Mouse (Mus musculus): ENCODE results near the gene Prdm13. TPM values are rescaled to one million over a fixed set of nuclear protein-coding genes. Genes with fewer than 3 reads are reported as not detected.

The Prdm13 gene
- total RNA-seq (2012; rRNA removed) (not detected in 2 replicates), total RNA-seq (2014; rRNA removed) (not detected in 2 replicates), polyA plus RNA-seq (2012; ENCODE audit: insufficient read length, low read depth) (not detected in 2 replicates)

GRCm38 (mm10) chr4:21685595-21686091 lies at the start of gene Prdm13:
Prdm13 (minus strand) TSS chr4:21685963.
- no peaks in the 10 kb centered on the region for H3K79me2 ChIP-seq (replicated peaks; ENCODE audit: control insufficient read depth, extremely low read depth, insufficient read depth, poor library complexity, severe bottlenecking)
- H3K9me3 ChIP-seq (replicated peaks; ENCODE audit: low read length): peaks cover 4% of the 10 kb centered on the region
- no peak within 1 kb of the TSS for H3K4me2 ChIP-seq (ENCODE audit: insufficient read depth, low read depth, poor library complexity, severe bottlenecking)
- TF ChIP-seq SMC3 (IDR thresholded peaks at IDR 0.05; ENCODE audit: low read depth, low read length) (no peak), RCOR1 (conservative IDR thresholded peaks at IDR 0.05; ENCODE audit: low read depth, low read length) (no peak), GABPA (IDR thresholded peaks at IDR 0.05; ENCODE audit: insufficient replicate concordance, low read depth, low read length) (no peak), TBP (conservative IDR thresholded peaks at IDR 0.05; ENCODE audit: low read depth, low read length) (no peak), ETS1 (conservative IDR thresholded peaks at IDR 0.05; ENCODE audit: low read depth, low read length) (no peak), TCF12 (IDR thresholded peaks at IDR 0.05; ENCODE audit: low read depth, low read length) (no peak), CTCF (conservative IDR thresholded peaks at IDR 0.05 in 1 of 2, IDR thresholded peaks at IDR 0.05 in 1 of 2; ENCODE audit: low read depth in 2 of 2, low read length in 2 of 2) (no peak)
- H3K4me3 ChIP-seq (replicated peaks in 1 of 3; ENCODE audit: low read depth in 2 of 3, low read length in 2 of 3, poor library complexity in 1 of 3): no peak within 1 kb of the TSS
- no peaks in the 10 kb centered on the region for H3K4me1 ChIP-seq (ENCODE audit: control insufficient read depth in 1 of 2, insufficient read depth in 2 of 2)
- dilution Hi-C loops (cut with MboI; ENCODE audit: extremely low pct_ligation_motif_present, extremely low pct_unique_long_range_greater_than_20kb, low sequenced_read_pairs) (no loop called here), in situ Hi-C loops (cut with MboI; ENCODE audit: low pct_ligation_motif_present, low pct_unique_long_range_greater_than_20kb, low sequenced_read_pairs) (loop anchor here (25.0 kb wide), 1 partner anchor 248 kb away; no protein-coding TSS in a partner anchor)
- H3K9ac ChIP-seq (ENCODE audit: insufficient read depth, low read depth): no peak within 1 kb of the TSS
- H3K27me3 ChIP-seq (replicated peaks): no peaks in the 10 kb centered on the region
- H3K27ac ChIP-seq (ENCODE audit: insufficient read depth, low read depth): no peak within 1 kb of the TSS
- H3K36me3 ChIP-seq (replicated peaks in 1 of 2; ENCODE audit: control insufficient read depth in 1 of 2, insufficient read depth in 1 of 2, low read length in 1 of 2): no peaks in the 10 kb centered on the region
- no peak for DNase-seq (ENCODE audit: extremely low read depth)

GRCm38 (mm10) chr4:21727615-21728165 lies 41.9 kb upstream of the Prdm13 start, which contains the start of gene Ccnc:
Ccnc (plus strand) TSS chr4:21727701.
- H3K4me2 ChIP-seq (ENCODE audit: insufficient read depth, low read depth, poor library complexity, severe bottlenecking): peak within 1 kb of the TSS; percentile 54
- in situ Hi-C loops (cut with MboI; ENCODE audit: low pct_ligation_motif_present, low pct_unique_long_range_greater_than_20kb, low sequenced_read_pairs): no loop called here
- dilution Hi-C loops (cut with MboI; ENCODE audit: extremely low pct_ligation_motif_present, extremely low pct_unique_long_range_greater_than_20kb, low sequenced_read_pairs): no loop called here
- DNase-seq (ENCODE audit: extremely low read depth): peak; percentile 90
- peaks cover 21% of the 10 kb centered on the region for H3K79me2 ChIP-seq (replicated peaks; ENCODE audit: control insufficient read depth, extremely low read depth, insufficient read depth, poor library complexity, severe bottlenecking)
- TF ChIP-seq UBTF (IDR thresholded peaks at IDR 0.05; ENCODE audit: low read depth, low read length) (peak; percentile 98), TBP (conservative IDR thresholded peaks at IDR 0.05; ENCODE audit: low read depth, low read length) (peak; percentile 87), MXI1 (IDR thresholded peaks at IDR 0.05; ENCODE audit: low read depth, low read length) (peak; percentile 73), SIN3A (IDR thresholded peaks at IDR 0.05; ENCODE audit: low read length) (peak; percentile 95), POLR2A (IDR thresholded peaks at IDR 0.05; ENCODE audit: low read depth, low read length) (peak; percentile 93), ETS1 (conservative IDR thresholded peaks at IDR 0.05; ENCODE audit: low read depth, low read length) (no peak), USF2 (conservative IDR thresholded peaks at IDR 0.05; ENCODE audit: low read depth, low read length) (no peak), BHLHE40 (IDR thresholded peaks at IDR 0.05; ENCODE audit: low read depth, low read length) (peak; percentile 9; the same call in 1 of the 2 replicates), POLR2AphosphoS2 (IDR thresholded peaks at IDR 0.05; ENCODE audit: low read depth, low read length) (peak; percentile 74; the same call in 1 of the 2 replicates), ZMIZ1 (IDR thresholded peaks at IDR 0.05; ENCODE audit: low read depth, low read length) (peak; percentile 85), HCFC1 (IDR thresholded peaks at IDR 0.05; ENCODE audit: low read depth, low read length) (peak; percentile 88), NELFE (IDR thresholded peaks at IDR 0.05; ENCODE audit: low read depth, low read length) (peak; percentile 92), NRF1 (IDR thresholded peaks at IDR 0.05; ENCODE audit: low read depth, low read length) (no peak), KAT2A (IDR thresholded peaks at IDR 0.05; ENCODE audit: insufficient replicate concordance, low read length) (peak; percentile 57; the same call in 1 of the 2 replicates), JUN (IDR thresholded peaks at IDR 0.05; ENCODE audit: insufficient read depth, low read depth, low read length) (no peak), CTCF (conservative IDR thresholded peaks at IDR 0.05 in 1 of 2, IDR thresholded peaks at IDR 0.05 in 1 of 2; ENCODE audit: low read depth in 2 of 2, low read length in 2 of 2) (no peak), TCF12 (IDR thresholded peaks at IDR 0.05; ENCODE audit: low read depth, low read length) (peak; percentile 97), GABPA (IDR thresholded peaks at IDR 0.05; ENCODE audit: insufficient replicate concordance, low read depth, low read length) (no peak; the same call in 1 of the 2 replicates), EP300 (IDR thresholded peaks at IDR 0.05; ENCODE audit: low read length) (no peak), MEF2A (IDR thresholded peaks at IDR 0.05; ENCODE audit: borderline replicate concordance, low read depth, low read length) (peak; percentile 77), RCOR1 (conservative IDR thresholded peaks at IDR 0.05; ENCODE audit: low read depth, low read length) (0 out of 2 replicates have a peak, but pooled peaks have one; percentile 36), IRF4 (IDR thresholded peaks at IDR 0.05; ENCODE audit: low read depth, low read length) (peak; percentile 63), MAZ (IDR thresholded peaks at IDR 0.05; ENCODE audit: low read depth, low read length) (peak; percentile 71; the same call in 1 of the 2 replicates), ELF1 (IDR thresholded peaks at IDR 0.05; ENCODE audit: low read depth, low read length) (peak; percentile 76), MAX (IDR thresholded peaks at IDR 0.05; ENCODE audit: low read length) (peak; percentile 61), MYC (IDR thresholded peaks at IDR 0.05; ENCODE audit: low read depth, low read length) (no peak)
- H3K27ac ChIP-seq (ENCODE audit: insufficient read depth, low read depth): no peak within 1 kb of the TSS
- no peaks in the 10 kb centered on the region for H3K27me3 ChIP-seq (replicated peaks)
- peaks cover 0 to 6% of the 10 kb centered on the region in 2 experiments for H3K36me3 ChIP-seq (replicated peaks in 1 of 2; ENCODE audit: control insufficient read depth in 1 of 2, insufficient read depth in 1 of 2, low read length in 1 of 2)
- peak within 1 kb of the TSS; percentile 79 for H3K9ac ChIP-seq (ENCODE audit: insufficient read depth, low read depth)
- no peaks in the 10 kb centered on the region for H3K9me3 ChIP-seq (replicated peaks; ENCODE audit: low read length)
- peak within 1 kb of the TSS; percentile 69 to 82 (median 71) for H3K4me3 ChIP-seq (replicated peaks in 1 of 3; ENCODE audit: low read depth in 2 of 3, low read length in 2 of 3, poor library complexity in 1 of 3)
- peaks cover 0 to 7% of the 10 kb centered on the region in 2 experiments; a peak in 2 of 4 replicates for H3K4me1 ChIP-seq (ENCODE audit: control insufficient read depth in 1 of 2, insufficient read depth in 2 of 2)
